Mouse (Mus musculus) ovary, postnatal 36 days (tissue): Measurements from ENCODE around the gene Prim2.

Experiments used
- DNase-seq: peaks from one replicate; pipeline ENCODE4 v3.0.0; 2022; ENCODE audit warnings: low spot score, mixed read lengths

Prim2 gene

DNA sequence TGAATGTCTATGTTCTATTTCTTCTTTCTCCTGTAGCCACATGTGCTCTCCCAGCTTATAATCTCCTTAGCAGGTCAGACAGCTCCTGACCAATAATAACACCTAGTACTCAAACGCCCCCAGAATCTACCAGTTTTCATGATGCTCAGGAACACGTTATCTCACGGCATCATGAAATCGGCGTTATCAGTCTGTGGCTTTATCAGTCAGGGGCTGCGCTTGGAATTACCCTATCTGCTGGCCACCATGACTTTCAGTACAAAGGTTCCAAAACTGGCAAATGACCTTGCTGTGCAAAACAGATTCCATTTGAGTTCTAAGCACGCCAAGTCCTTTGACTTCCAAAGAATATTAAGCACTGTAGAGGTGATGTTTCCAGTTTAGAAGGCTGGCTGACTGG is 127.9 kb downstream of the Prim2 start:
- no peak for DNase-seq

DNA sequence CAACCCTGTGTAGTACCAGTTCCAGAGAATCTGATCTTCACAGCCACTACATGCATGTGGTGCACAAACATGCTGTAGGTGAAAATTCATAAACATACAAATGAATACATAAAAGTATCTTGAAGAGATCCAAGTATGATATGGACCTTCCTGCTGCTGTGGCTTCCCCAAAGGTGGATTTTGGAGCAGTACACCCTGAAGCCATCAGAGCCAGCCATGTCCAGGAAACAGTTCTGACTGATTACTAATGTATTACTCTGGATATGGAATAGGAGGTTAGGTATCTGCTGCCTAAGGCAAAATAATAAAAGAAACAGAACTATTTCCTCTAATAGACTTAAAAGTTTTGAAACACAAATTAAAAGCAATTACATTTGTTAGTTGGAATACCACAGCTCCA is 131.6 kb downstream of the Prim2 start:
- no peak for DNase-seq

DNA sequence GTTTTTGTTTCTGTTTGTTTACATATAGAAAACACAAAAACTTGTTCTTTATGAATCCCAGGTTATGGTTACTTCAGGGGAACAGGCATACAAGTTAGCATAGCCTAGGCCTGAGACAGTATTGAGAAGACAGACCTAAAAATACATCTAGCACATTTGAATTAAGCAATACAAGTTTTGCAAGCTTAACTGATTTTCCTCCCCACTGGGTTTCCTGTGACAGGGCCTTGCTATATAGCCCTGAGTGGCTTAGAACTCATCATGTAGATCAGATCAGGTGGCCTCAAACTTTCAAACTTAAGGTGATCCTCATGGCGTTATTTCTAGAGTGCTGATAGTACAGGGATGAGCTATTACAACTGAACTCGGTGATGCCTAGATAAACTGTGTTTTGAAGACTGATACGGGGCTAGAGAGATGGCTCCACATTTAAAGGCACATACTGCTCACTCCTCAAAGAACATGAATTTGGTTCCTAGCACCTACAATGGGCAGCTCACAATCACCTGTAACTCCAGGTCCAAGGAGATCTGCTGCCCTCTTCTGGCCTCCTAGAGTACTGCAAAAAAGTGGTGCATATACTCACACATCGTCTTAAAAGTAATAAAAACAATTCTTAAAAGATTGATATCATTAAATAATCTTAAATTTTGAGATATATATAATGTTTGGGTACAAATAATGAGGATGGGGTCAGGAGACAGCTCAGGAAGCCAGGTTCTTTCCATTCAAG is 133.2 kb downstream of the Prim2 start:
- no peak for DNase-seq

DNA sequence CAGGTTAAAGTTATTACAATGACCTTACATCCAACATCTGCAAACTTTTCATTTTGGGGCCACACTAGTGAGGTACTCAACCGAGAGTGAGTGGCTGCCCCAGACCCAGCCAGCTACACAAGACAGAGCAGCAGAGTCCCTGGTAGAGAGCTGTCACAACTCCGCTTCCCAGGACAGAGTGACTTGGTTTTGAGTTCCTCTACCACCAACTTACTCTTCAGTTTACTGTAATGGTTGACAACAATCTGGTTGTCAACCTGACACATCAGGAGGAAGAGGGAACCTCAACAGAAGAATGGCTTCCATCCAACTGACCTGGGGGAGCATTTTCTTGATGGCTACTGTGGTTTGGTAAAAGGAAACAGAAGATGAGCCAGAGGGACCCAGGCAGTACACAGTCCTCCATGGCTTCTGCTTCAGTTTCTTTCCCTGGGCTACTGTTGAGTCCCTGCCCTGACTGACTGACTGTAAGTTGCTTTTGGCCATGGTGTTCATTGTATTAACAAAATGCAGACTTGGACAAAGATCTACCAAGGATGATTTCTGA is 134.4 kb downstream of the Prim2 start:
- no peak for DNase-seq

DNA sequence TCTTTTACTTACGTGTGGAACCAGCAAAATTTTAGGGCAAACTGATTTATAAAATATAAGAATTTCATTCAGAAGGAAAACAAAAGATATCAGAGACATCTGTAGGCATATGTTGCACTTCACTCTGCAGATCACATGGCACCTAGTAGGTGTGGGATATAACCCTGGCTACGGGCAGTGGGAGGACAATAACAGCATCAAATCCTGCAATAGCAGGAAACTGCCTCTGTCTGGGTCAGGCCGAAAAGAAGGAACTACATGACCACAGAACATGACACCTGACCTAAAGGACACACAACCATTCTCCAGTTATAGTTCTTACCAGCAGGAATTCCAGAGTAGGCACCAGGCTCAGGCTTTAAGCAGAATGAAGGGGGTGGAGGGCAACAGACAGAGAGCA is 137.7 kb downstream of the Prim2 start:
- DNase-seq = no peak

DNA sequence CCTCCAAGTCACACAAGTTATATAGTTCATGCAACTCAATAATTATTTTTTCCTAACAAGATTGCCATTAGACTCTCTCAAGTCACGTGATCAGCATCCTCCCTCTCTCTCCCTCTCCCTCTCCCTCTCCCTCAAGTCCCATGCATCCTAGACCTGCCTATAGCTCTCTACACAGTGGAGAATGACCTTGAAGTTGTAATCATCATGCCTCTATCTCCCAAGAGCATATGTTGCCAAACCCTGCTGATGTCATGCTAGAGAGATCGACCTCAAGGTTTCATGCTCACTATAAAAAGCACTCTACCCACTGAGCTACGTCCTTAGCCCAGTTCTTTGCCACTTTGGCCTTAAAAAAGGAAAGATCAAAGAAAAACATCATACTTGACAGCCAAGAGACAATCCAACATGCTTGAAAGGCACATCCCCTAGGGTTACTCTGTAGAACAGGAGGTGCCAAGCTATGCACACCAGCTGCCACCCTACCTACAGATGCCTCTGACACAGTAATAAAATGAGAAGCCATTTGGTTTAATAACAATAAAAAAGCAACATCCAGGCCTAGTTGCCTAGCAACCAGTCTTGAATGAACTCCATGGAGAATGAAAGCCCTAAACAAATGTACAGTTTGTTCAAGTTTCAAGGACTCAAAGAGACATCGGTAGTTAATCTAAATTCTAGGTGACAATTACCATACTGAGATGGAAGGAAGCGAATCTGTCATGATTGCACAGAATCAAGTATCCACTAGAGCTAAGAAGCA is 138.3 kb downstream of the Prim2 start:
- DNase-seq = no peak

DNA sequence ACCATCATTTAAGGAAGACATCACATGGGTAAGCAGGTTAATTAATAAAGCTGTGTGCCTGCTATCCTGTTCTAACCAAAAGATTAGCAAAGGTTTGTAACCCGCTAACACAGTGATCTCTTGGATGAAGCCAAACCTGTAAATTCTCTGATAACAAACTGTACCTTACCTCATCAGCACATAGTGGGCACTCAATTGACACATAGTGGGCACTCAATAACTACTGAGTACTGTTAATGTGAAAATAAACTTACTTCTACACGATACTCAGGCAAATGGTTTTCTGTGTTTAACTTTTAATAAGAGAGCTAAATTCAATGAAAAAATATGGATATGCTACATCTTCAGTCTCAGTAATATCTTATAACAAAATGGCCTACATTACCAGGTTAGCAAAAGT is 139.1 kb downstream of the Prim2 start:
- DNase-seq = no peak

DNA sequence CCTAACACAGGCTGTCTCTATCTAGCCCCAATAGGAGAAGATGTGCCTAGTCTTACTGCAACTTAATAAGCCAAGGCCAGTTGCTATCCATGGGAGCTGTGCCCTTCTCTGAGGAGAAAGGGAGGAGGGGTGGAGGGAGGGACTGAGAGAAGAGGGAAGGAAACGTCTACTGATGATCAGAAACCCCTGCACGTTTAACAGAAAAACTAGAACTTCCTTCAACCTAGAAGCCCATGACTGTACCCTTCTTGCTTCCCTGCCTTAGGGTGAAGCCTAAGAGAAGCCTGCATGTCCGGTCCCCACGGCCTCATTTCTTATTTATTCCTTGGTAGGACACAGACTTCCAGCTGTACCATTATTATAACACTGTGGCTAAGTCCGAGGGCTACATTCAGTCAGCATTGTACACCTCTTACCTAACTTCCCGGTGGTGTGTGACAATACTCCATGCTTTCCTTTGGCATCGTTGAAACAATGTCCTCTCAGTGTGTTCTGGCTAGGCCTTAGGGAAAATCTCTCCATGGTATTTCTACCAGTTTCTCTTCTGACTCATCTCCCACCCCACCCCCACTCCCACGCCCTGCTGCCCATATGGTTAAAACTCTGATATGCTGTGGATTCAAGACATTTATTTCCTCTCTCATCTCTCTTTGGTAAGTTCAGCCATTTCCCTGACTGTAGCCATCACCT is 139.9 kb downstream of the Prim2 start:
- DNase-seq = no peak

DNA sequence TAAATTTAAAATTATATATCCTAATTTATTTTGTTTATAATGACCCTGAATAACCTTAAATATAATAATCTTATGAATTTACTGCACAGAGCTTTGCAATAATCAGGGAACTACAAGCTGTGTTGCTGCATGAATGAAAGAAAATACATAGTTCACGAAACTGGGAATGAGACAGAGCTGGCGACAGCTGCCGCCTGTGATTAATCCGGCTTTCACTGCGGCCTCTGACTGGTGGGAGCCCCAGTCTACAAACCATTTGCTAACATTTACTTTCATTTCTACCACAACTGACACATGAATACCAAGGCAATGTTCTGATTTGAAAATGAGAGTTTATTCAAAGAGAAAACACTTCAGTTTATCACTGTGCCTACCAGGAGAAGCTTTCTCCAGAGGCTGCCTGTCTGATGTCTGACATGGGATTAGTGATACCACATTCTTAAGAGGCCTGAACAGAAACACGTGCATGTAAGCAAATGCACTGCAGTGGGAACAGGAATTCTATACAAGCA is 142.2 kb downstream of the Prim2 start:
- no peak for DNase-seq

DNA sequence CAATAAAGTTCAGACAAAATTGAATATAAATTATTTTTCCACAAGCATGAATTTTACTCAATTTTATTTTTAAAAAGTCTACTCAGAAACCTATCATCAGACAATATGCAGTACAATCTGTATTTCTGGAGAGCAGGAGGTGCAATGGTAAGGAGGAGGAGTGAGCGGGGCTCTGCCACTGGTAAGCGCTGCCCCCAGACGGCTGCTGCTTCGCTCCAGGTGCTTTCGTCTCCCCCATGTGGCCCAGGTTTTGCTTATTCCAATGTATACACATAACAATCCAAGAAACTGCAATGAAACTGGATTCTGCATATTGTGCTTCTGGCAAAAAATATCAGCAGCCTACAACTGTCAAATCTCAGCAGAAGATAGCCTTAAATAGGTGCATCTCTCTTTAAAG is 146.4 kb downstream of the Prim2 start:
- no peak for DNase-seq

DNA sequence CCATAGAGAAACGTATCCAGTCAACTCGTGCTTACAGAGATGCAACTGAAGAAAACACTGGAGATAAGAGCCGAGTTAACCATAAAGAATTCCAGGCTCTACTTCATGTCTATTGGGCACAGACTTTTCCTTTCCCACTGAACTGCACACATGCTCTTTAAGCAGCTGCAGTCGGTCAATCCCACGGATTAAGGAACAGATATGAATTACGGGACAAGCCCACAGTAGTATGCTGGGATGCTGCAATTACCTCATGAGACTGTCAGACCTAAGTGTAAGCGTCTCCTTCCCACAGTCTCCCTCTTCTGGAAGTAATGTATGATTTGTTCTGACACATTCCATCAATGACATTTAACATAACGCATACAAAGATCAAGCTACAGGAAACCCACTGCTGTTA is 154.5 kb downstream of the Prim2 start:
- DNase-seq = no peak

DNA sequence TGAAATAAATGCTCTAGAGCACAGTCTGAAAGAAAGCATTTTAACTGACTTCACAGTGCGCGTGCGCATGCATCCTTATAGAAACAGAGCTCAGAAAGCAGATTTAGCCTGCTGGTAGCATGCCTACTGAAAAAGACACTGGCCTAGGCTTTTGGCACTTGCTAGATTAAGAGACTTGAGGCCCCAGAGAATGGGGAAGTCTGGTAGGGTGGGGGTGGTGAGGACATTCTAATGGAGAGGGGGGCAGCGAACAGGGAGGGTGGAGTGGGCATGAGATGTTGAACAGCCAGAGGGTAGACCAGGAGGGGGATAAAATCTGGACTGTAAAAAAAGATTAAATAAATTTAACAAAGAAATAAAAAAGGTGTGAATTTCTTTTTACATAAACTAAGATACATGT is 158.3 kb downstream of the Prim2 start:
- DNase-seq = no peak

DNA sequence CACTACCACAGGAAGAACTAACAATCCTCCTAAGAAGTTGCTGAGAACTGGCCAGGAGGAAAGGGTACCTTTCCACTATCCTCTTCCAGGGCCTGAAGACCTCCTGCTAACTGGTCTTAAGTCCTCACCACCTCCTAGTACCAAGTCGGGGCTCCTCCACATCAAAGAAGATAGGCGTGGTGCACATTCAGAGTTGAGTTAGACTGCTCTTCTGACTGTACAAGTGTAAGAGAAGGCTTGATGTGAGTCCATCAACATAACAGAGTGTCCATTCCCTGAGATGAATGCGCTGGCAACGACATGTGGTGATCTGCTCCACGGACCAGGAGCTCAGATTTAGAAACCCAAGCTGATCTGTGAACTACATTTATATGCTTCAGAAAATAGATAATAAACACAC is 165.2 kb downstream of the Prim2 start:
- DNase-seq = no peak

DNA sequence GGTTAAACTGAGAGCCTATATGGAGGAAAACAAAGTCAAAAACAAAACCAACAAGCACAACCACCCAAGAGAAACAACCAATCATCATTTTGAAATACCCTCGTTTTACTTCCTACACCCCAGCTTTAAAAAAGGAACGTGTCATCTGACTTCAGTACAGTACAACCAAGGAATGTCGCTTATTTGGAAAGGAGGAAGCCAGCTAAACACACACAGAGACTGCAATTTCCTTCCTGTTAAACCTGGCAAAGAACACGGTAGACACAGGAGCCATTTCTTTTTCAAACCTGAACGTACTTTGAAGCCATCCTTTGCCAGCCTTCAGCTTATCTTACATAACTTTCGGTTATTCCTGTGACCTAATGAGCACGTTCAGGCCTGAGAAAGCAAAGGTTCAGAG is 166.7 kb downstream of the Prim2 start:
- no peak for DNase-seq

DNA sequence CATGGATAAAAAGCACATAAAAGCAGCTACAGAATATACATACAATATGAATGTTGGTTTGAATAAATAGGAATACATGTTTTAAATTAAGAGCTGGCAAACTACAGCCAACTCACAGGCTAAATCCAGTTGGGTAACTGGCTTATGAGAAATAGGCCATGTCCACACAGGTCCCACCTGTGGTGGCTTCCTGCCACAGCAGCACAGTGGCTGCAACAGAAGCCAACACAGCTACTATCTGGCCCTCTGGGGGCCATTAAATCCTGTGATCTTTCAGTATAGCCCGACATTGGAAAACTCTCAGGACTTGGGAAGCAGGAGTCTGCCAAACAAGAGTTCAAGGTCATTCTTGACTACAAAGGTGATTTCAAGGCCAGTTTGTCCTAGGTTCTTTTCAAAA is 167.3 kb downstream of the Prim2 start:
- DNase-seq = no peak

DNA sequence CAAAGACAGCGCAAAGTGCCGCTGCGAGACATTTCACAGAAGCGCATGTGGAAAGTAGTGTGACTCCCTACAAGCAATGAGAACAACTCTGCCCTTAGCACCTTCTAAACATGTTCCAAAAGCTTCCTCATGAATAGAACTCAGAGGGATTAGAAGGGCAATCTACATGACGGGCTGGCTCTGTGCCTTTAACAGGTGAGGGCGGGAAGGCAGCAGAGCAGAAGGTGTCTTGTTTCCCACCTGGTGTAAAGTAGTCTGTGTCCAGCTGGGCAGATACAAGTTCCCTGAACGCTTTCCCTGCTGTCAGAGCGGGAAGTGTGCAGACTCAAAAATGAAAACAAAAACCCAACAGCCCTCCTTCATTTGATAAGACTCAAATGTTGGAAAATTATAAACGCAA is 169.5 kb downstream of the Prim2 start:
- no peak for DNase-seq

DNA sequence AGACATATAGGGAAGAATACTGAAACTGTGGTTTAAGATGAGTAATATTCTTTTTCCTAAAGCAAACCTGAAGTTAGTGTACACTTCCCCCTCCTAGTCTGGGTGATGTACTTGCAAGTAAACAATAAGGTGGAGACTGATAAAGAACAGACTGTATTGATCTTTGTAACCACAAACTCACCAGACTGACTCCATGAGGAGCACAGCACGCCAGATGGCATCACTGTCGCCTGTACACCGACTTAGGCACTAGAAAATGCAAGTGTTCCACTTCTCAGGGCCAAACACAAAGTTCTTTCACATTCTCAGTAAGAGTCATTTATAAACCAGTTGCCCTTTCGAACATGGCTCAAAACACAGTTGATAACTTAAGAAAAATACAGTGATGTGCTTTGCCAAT is 170.0 kb downstream of the Prim2 start:
- no peak for DNase-seq

DNA sequence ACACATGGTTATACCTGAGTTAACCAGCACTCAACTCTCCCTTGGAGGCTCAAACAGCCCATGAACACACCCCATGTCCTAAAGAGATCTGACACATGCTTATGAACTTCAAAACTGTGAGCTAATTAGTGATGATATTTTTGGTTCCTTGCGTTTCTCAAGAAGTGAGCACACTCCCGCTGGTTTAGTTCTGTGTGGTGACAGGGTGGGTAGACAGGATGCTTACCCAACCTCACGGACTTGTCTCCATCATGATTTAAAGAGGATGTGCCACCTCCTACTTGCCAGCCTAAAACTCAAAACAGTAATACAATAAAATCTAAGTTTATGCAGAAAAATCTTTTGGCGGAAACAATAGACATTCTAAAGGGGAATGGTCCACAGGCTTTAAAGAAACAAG is 173.5 kb downstream of the Prim2 start:
- DNase-seq = no peak

DNA sequence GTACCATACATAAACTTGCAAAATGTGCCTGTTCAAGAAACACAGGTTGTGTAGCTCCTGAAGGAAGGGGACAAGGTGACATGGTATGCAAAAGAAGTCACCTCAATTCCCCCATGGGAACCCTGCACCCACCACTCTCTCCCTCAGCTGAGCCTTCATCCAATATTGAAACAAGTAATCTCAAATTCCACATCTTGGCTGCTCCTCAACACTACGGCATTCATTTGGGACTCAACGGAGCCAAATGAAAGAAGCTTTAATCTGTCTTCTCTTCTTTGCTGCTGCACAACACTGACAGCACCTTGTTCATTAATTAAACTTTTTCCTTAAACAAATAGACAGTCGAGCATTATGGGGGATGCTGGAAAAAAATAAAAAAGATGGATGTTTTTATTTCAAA is 174.0 kb downstream of the Prim2 start:
- DNase-seq = no peak

DNA sequence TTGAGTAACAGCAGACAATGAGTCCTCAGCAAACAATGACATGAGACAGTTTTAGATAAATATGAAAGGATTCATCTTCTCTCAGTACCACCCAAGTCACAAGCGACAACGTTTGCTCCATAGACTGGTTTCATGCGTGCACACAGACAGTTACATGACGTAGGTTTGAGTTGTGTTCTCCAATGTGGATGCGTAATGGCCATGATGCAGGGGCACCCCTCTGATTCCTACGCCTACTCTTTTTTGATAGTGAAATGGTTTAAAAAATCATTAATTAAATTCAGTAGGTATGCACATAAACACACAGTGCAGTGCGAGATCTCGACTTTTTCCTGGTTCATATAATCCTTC is 174.4 kb downstream of the Prim2 start:
- no peak for DNase-seq

DNA sequence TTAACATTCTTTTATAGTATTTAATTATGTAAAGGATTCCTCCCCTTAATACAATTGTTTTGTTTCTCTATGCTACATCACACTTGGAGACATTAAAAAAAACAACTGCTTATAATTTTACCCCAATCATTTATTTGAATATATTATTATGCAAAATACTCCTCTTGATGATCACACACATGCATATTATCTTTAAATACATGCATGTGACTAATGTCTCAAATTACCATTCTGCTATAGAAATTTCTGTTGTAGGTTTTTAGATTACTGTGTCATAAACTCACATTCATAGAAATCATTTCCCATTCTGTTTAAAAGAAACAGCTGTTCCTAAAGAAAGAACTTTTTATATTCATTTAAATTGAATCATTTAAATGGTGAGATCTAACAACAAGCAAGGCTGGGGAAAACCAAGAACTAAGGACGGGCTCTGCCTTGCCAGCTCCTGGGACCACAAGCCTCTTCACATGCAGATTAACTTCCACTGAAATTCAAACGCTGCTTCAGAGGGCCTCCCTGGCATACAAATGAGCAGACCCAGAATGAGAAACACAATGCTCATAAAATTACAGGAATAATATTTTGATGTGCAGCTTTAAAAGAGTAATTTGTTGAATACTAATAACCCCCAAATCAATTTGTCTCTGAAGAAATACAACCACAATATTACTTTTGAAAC is 174.9 kb downstream of the Prim2 start:
- DNase-seq = no peak

DNA sequence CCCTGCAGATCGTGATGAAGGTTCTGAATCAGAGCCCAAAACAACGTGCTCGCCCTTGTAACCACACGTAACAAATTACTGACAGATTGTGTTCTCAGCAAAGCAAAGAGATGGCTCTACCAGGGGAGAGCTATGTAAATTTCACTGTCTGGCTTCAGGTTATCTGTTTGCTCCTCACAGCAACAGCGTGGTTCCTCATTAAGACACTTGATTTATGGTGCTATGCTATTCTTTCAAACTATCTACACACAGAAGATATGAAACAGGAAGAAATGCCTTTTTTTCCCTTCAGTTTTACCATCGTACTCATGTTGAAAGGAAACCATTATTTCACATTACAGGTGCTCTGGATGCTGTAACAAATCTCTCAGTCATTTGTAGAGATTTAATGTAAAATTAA is 179.4 kb downstream of the Prim2 start:
- DNase-seq = no peak
